ENCODE assay signal across 8 mouse cellular contexts in genomic region chr5:33954354-33954753, GRCm38 (mm10). TPM values are rescaled to one million over a fixed set of nuclear protein-coding genes. Genes with fewer than 3 reads are reported as not detected.
DNase-seq lines count a peak whose midpoint lies in the region; ATAC-seq lines count a peak whose summit lies in the region.

No protein-coding gene starts in this region.

- no peaks in the 10 kb centered on the region for H3K27me3 ChIP-seq in embryonic facial prominence, embryonic 14.5 days (replicated peaks; ENCODE audit: control insufficient read depth, insufficient read depth, low read length)
- H3K27me3 ChIP-seq in heart, embryonic 12.5 days (replicated peaks) = no peaks in the 10 kb centered on the region

- H3K4me3 ChIP-seq in embryonic facial prominence, embryonic 14.5 days (ENCODE audit: low read depth, low read length) = no peak overlapping the region
- H3K4me3 ChIP-seq in heart, embryonic 12.5 days = 0 out of 2 replicates have a peak overlapping the region, but pooled peaks have one; percentile 17

- no peaks in the 10 kb centered on the region for H3K4me1 ChIP-seq in embryonic facial prominence, embryonic 14.5 days (ENCODE audit: control insufficient read depth, insufficient read depth, low read length)
- no peaks in the 10 kb centered on the region for H3K4me1 ChIP-seq in heart, embryonic 12.5 days (replicated peaks)

- no peak overlapping the region for H3K4me2 ChIP-seq in embryonic facial prominence, embryonic 14.5 days (ENCODE audit: low read depth, low read length)
- no peak overlapping the region; the same call in 1 of the 2 replicates for H3K4me2 ChIP-seq in heart, embryonic 12.5 days

- no peak overlapping the region for H3K9ac ChIP-seq in embryonic facial prominence, embryonic 14.5 days (ENCODE audit: low read depth, low read length)
- no peak overlapping the region for H3K9ac ChIP-seq in heart, embryonic 12.5 days

- WGBS in embryonic facial prominence, embryonic 14.5 days = 34% methylated on average over 10 of the region's 10 CpGs
- 36% methylated on average over 10 of the region's 10 CpGs for WGBS in heart, embryonic 12.5 days

- peak; percentile 50; the same call in 1 of the 2 replicates for ATAC-seq in embryonic facial prominence, embryonic 14.5 days (ENCODE audit: low read depth)
- no peak for ATAC-seq in heart, embryonic 12.5 days (ENCODE audit: insufficient number of reproducible peaks, low FRiP score)

- no peak overlapping the region for H3K27ac ChIP-seq in embryonic facial prominence, embryonic 14.5 days (replicated peaks; ENCODE audit: low read depth, low read length)
- H3K27ac ChIP-seq in heart, embryonic 12.5 days (ENCODE audit: poor library complexity, severe bottlenecking) = no peak overlapping the region

- H3K36me3 ChIP-seq in embryonic facial prominence, embryonic 14.5 days (ENCODE audit: control insufficient read depth, insufficient read depth, low read length) = no peaks in the 10 kb centered on the region
- H3K36me3 ChIP-seq in heart, embryonic 12.5 days = no peaks in the 10 kb centered on the region

- peaks cover 26% of the 10 kb centered on the region for H3K9me3 ChIP-seq in embryonic facial prominence, embryonic 14.5 days (ENCODE audit: control insufficient read depth, low read length)
- H3K9me3 ChIP-seq in heart, embryonic 12.5 days (replicated peaks) = peaks cover 30% of the 10 kb centered on the region

- DNase-seq in CD8-positive naive resting alpha-beta T cell, adult 2 months (ENCODE audit: low read depth in 2 of 2, low spot score in 2 of 2) = peak; percentile 63 to 69
- DNase-seq in adrenal gland, adult 8-10 months = peak; percentile 54
- peak; percentile 24 for DNase-seq in embryonic facial prominence, embryonic 14.5 days (ENCODE audit: low spot score)
- DNase-seq in layer of hippocampus, adult 8-10 months (ENCODE audit: low spot score in 2 of 2) = peak; percentile 79 to 87
- DNase-seq in lung, postnatal 25 days (ENCODE audit: low spot score) = peak; percentile 78
- DNase-seq in retina, postnatal 7 days (ENCODE audit: low read depth, low spot score) = peak; percentile 56
- DNase-seq in urinary bladder, postnatal 36 days (ENCODE audit: low spot score in 2 of 2) = peak; percentile 50 to 64

RNA-seq across cellular contexts. Expression of gene Nelfa, which starts 18.1 kb away (rescaled TPM):
- 10 to 100 TPM; 19.5 to 29.0 (median 23.2) TPM for total RNA-seq in adrenal gland, adult 8-10 months (2022)
- 46.7 and 51.1 TPM in 2 replicates for polyA plus RNA-seq in embryonic facial prominence, embryonic 14.5 days (2014; fragmentation: Nextera tagmentation; extraction: Ambion mirVana)
- polyA plus RNA-seq in heart, embryonic 12.5 days (2016; fragmentation: Nextera tagmentation; extraction: Ambion mirVana) = 36.5 and 39.8 TPM in 2 replicates
- 10 to 100 TPM; 19.3 to 22.6 (median 20.8) TPM for total RNA-seq in layer of hippocampus, adult 8-10 months (2022)

RNA-seq across cellular contexts. Expression of gene Gm1673, which starts 28.9 kb away (rescaled TPM):
- 10 to 100 TPM; 20.2 to 71.9 (median 43.4) TPM for total RNA-seq in adrenal gland, adult 8-10 months (2022)
- 78.7 and 81.0 TPM in 2 replicates for polyA plus RNA-seq in embryonic facial prominence, embryonic 14.5 days (2014; fragmentation: Nextera tagmentation; extraction: Ambion mirVana)
- 93.7 and 97.0 TPM in 2 replicates for polyA plus RNA-seq in heart, embryonic 12.5 days (2016; fragmentation: Nextera tagmentation; extraction: Ambion mirVana)
- total RNA-seq in layer of hippocampus, adult 8-10 months (2022) = 10 to 100 TPM; 46.7 to 64.8 (median 54.9) TPM

RNA-seq across cellular contexts. Expression of gene Nat8l, which starts 41.4 kb away (rescaled TPM):
- total RNA-seq in adrenal gland, adult 8-10 months (2022) = 10 to 100 TPM in 3 of 4 experiments, 1 to 10 TPM in 1; 3.0 to 14.4 (median 11.8) TPM
- polyA plus RNA-seq in embryonic facial prominence, embryonic 14.5 days (2014; fragmentation: Nextera tagmentation; extraction: Ambion mirVana) = 0.31 and 0.38 TPM in 2 replicates
- 0.64 and 0.73 TPM in 2 replicates for polyA plus RNA-seq in heart, embryonic 12.5 days (2016; fragmentation: Nextera tagmentation; extraction: Ambion mirVana)
- 100 to 1,000 TPM; 140 to 156 (median 148) TPM for total RNA-seq in layer of hippocampus, adult 8-10 months (2022)

Comparison
In these comparisons a context has a peak if more than half of its experiments do, and no peak if none do; other contexts are left out.
1. DNase-seq: peak in every context shown above with its lines; median percentile 83 in layer of hippocampus, adult 8-10 months; 78 in lung, postnatal 25 days; 66 in CD8-positive naive resting alpha-beta T cell, adult 2 months; 57 in urinary bladder, postnatal 36 days; 56 in retina, postnatal 7 days; 54 in adrenal gland, adult 8-10 months; 24 in embryonic facial prominence, embryonic 14.5 days.
2. RNA of gene Nat8l, which starts 41.4 kb away (total RNA-seq): 140 to 156 TPM in layer of hippocampus, adult 8-10 months; 3.0 to 14.4 TPM in adrenal gland, adult 8-10 months; every median in the first group is over 4 times any median in the second.